Mouse (Mus musculus) olfactory bulb, adult 2 months (tissue): ENCODE measurements around the gene Fst.

Source experiments
- CTCF ChIP-seq: fragments of 200-500 bp; IDR thresholded peaks from 2 replicates; pipeline ENCODE4 v1.5.1; 2012; ENCODE audit warnings: low read depth, mild to moderate bottlenecking, low read length, moderate library complexity; ENCODE audit not compliant: insufficient read depth
- POLR2A ChIP-seq: fragments of 200-500 bp; IDR thresholded peaks from 2 replicates; pipeline ENCODE4 v1.6.1; 2012; ENCODE audit warnings: mild to moderate bottlenecking, low read depth, low read length, moderate library complexity; ENCODE audit not compliant: insufficient read depth

GRCm38 (mm10) chr13:114488178-114488577, 29.4 kb upstream of the Fst start:
- TF ChIP-seq POLR2A = no peak
- TF ChIP-seq CTCF = no peak
